Mouse (Mus musculus) midbrain, embryonic 13.5 days (tissue): Measurements from ENCODE around the gene Catsperg1. TPM values are rescaled to one million over a fixed set of nuclear protein-coding genes. Genes with fewer than 3 reads are reported as not detected.
"Not testable (repeated sequence)": the region's sequence is repeated elsewhere in the genome, so short reads cannot be mapped to it uniquely, and the experiment has no call there.

Source experiments
- ATAC-seq: fragments of 200-750 bp; cut with Nextera tagmentation; 2 replicates; pipeline ENCODE4 v1.8.0; 2017; ENCODE audit warnings: mild to moderate bottlenecking, moderate TSS enrichment, moderate library complexity
- H3K27ac ChIP-seq: fragments of 300-500 bp; sonication (generic); 2 replicates; pipeline ENCODE4 v1.5.1; 2015; ENCODE audit warnings: inconsistent platforms, mild to moderate bottlenecking, moderate library complexity
- H3K27me3 ChIP-seq: fragments of 300-500 bp; sonication (generic); 2 replicates; pipeline ENCODE4 v1.6.1; 2015; ENCODE audit warnings: mild to moderate bottlenecking, inconsistent platforms
- H3K36me3 ChIP-seq: fragments of 300-500 bp; sonication (generic); 2 replicates; pipeline ENCODE4 v1.6.1; 2015; ENCODE audit warnings: mild to moderate bottlenecking, inconsistent platforms
- H3K4me1 ChIP-seq: fragments of 300-500 bp; sonication (generic); replicated peaks from 2 replicates; pipeline ENCODE4 v1.6.1; 2015; ENCODE audit warnings: inconsistent platforms
- H3K4me2 ChIP-seq: fragments of 300-500 bp; sonication (generic); replicated peaks from 2 replicates; pipeline ENCODE4 v1.6.1; 2015; ENCODE audit warnings: moderate library complexity, mild to moderate bottlenecking, inconsistent platforms
- H3K4me3 ChIP-seq: fragments of 300-500 bp; sonication (generic); replicated peaks from 2 replicates; pipeline ENCODE4 v1.5.1; 2015; ENCODE audit warnings: mild to moderate bottlenecking, inconsistent platforms
- H3K9ac ChIP-seq: fragments of 300-500 bp; sonication (generic); replicated peaks from 2 replicates; pipeline ENCODE4 v1.6.1; 2015; ENCODE audit warnings: mild to moderate bottlenecking, inconsistent platforms
- H3K9me3 ChIP-seq: fragments of 300-500 bp; sonication (generic); 2 replicates; pipeline ENCODE4 v1.6.1; 2016; ENCODE audit warnings: mild to moderate bottlenecking, inconsistent platforms
- WGBS: fragments of 180-500 bp; shearing (Covaris S2); methylation state at CpG from one replicate; pipeline ENCODE4 v1.1.7; 2015; 5-methylcytosine and 5-hydroxymethylcytosine counted together
- polyA plus RNA-seq: library from polyadenylated mRNA; unstranded; fragments of >200 nt; fragmentation: Nextera tagmentation; extraction: Ambion mirVana; gene quantifications from 2 replicates; pipeline ENCODE4 v1.2.1, GENCODE M21; 2015

Gene Catsperg1
- polyA plus RNA-seq, 1 experiment from 2014 or later: 3.3 TPM

DNA sequence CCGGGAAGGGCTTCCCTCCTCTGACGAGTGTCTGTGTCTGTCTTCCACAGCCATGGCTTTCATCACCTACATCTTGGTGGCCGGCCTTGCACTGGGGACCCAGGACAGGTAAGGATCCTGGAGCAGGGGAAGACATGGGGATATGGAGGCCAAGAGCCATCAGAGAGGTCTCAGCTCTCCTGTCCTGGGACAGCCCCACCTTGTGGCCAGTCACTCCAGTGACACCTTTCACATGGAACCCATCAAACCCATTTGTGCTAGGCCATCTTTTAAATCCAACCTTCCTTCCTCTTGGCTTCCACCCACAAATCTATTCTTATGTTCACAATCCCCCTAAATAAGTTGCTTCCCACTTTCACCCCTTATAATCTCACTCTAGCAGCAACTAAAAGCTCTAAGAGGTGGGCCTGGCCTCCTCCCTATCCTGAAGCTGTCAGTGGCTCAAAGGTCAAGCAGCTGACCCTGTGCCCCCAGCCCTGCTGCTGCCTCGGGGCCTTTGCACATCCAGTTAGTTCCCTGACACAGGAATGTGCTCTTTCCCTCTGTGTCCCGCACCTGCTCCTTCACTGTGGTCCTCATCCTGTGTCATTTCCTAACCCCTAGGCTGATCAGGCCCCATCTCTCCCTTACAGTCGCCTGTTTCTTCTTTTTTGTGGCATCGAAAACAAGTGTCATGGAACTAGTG, 31.0 kb upstream of the Catsperg1 start:
- no peak overlapping the region for H3K4me3 ChIP-seq
- WGBS: 87% methylated on average over 7 of the region's 7 CpGs
- H3K27me3 ChIP-seq: peaks cover 26% of the 10 kb centered on the region
- ATAC-seq: no peak
- no peak overlapping the region for H3K4me2 ChIP-seq
- peaks cover 10% of the 10 kb centered on the region for H3K4me1 ChIP-seq
- H3K36me3 ChIP-seq: peaks cover 24% of the 10 kb centered on the region
- H3K9me3 ChIP-seq: no peaks in the 10 kb centered on the region
- H3K9ac ChIP-seq: no peak overlapping the region
- H3K27ac ChIP-seq: no peak overlapping the region

DNA sequence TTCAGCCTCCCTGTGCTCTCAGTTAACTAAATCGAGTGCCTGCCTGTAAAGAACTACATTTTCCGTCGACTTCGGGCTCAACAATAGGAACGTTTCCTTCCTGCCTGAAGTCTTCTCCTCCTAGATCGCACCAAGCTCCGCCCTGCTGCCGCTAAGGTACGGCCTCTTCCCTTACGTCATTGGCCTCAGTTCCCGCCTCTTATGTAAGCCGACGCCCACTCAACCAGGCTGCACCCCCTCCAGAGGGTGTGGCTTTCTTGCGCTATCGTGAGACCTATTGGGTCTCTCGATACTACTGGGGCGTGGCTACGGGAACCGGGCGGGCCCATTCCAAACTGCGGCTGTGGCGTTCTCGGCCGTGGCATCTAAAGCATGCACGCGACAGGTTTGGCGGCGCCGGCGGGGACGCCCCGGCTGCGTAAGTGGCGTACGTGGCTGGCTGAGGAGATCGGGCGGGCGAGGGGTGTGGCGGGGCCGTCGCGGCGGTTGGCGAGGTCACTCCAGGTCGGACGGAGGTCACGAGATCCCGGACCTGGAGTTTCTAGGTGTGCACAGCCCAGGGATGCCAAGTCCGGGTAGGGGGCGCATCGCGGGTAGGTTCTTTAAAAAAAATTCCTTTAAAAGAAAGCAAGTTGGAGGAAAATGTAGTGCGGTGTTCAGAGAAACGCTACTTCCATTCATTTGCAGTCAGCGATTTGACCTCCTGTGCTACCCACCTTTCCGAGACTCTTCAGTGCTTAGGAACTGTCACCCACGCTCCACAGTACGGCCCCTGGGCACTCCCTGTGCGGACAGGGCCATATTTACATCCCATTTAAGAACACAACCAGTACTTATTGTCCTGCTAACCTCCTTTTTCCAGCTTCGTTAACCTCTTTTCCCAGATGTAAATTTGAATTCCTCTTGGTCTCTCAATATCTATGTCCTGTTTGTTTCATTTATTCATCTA, 24.5 kb upstream of the Catsperg1 start, which contains the start of gene Yif1b:
Gene Yif1b (plus strand): TSS at position 311 of the 949 bp plus-strand sequence.
- peak within 1 kb of the TSS; percentile 84 for H3K4me2 ChIP-seq

DNA sequence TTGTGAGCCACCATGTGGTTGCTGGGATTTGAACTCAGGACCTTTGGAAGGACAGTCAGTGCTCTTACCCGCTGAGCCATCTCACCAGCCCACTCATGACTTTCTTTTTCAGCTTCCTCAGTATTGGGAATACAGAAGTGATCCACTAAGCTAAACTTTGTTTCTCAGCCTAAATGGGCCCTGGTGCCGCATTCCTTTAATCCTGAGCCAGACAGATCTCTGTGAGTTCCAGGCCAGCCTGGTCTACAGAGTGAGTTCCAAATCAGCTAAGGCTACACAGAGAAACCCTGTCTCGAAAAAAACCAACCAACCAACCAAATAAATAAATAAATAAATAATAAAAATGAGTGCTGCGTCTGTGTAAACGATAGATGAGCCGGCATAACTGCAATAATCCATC, 23.8 kb upstream of the Catsperg1 start:
- Histone ChIP-seq H3K4me3 (peak overlapping the region; percentile 71), H3K4me1 (peaks cover 13% of the 10 kb centered on the region), H3K4me2 (peak overlapping the region; percentile 84), H3K9ac (peak overlapping the region; percentile 59), H3K27me3 (peaks cover 13% of the 10 kb centered on the region), H3K27ac (peak overlapping the region; percentile 89)
- not testable (repeated sequence) for H3K9me3 ChIP-seq, H3K36me3 ChIP-seq
- 32% methylated on average over 6 of the region's 6 CpGs for WGBS
- peak; percentile 37 for ATAC-seq

More for the DNA sequence above, 24.5 kb upstream of the Catsperg1 start, which contains the start of gene Yif1b:
- Histone ChIP-seq H3K9me3 (no peaks in the 10 kb centered on the region), H3K27me3 (peaks cover 6% of the 10 kb centered on the region), H3K9ac (peak within 1 kb of the TSS; percentile 73), H3K36me3 (no peaks in the 10 kb centered on the region), H3K27ac (peak within 1 kb of the TSS; percentile 89), H3K4me1 (peaks cover 13% of the 10 kb centered on the region), H3K4me3 (peak within 1 kb of the TSS; percentile 71)
- under 1% methylated on average over 60 of the region's 60 CpGs for WGBS
- peak; percentile 97 for ATAC-seq

DNA sequence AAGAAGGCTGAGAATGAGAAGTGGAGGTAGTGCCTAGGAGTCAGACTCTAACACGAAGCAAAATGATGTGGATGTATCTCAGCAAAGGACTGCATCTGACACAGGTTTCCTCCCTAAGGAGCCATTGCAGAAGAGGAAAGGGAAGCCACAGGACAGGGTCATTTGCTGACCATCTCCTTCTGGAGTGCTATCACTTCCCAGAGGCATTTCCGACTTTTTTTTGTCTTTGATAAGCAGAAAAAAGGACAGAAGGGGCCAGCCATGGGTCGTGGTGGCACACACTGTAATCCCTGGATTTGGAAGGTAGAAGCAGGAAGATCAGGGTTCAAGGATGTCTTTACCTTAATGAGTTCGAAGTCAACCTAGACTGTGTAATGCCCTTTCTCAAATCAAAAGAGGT, 22.8 kb upstream of the Catsperg1 start:
- no peak for ATAC-seq
- WGBS: 87% methylated on average over 4 of the region's 4 CpGs
- Histone ChIP-seq H3K4me1 (peaks cover 19% of the 10 kb centered on the region), H3K9ac (no peak overlapping the region), H3K4me3 (no peak overlapping the region), H3K27ac (no peak overlapping the region), H3K4me2 (no peak overlapping the region), H3K36me3 (no peaks in the 10 kb centered on the region), H3K27me3 (peaks cover 23% of the 10 kb centered on the region), H3K9me3 (no peaks in the 10 kb centered on the region)

DNA sequence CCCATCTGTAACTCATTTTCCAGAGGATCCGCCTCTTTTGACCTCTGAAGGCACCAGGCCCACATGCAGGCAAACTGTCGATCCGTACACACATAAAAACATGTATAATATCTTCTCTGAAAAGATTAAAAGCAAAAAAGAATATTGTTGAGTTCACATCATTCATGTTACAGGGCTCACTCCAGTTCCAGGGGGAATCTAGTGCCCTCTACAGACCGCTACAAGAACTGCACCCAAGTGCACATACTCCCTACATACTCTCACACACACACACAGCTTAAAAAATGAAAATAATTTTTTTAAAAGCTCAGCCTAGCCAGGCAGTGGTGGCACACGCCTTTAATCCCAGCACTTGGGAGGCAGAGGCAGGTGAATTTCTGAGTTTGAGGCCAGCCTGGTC, 20.8 kb upstream of the Catsperg1 start:
- H3K4me2 ChIP-seq: no peak overlapping the region
- peaks cover 42% of the 10 kb centered on the region for H3K27me3 ChIP-seq
- no peak overlapping the region for H3K27ac ChIP-seq
- H3K36me3 ChIP-seq: no peaks in the 10 kb centered on the region
- ATAC-seq: no peak
- H3K4me3 ChIP-seq: no peak overlapping the region
- H3K4me1 ChIP-seq: peaks cover 18% of the 10 kb centered on the region
- H3K9ac ChIP-seq: no peak overlapping the region
- 79% methylated on average over 5 of the region's 5 CpGs for WGBS
- H3K9me3 ChIP-seq: no peaks in the 10 kb centered on the region

DNA sequence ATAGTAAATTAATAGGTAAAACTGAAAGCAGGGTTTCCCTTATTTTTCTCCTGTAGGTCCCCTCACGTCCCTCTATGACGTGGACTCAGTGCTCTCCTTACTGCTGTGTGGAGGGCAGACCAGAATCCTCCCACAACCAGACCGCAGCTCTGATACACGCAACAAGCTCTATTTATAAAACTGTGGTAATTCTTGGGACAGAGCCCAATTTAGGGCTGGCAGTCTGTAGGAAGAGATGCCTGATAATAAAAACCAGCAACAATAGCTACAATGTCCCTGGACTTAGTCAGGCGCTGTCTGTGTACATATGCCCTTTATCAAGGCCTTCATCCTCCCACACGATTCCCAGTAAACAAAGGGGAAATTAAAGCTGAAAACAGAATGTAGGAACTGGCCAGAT, 19.9 kb upstream of the Catsperg1 start:
- H3K4me1 ChIP-seq: peaks cover 9% of the 10 kb centered on the region
- H3K4me2 ChIP-seq: no peak overlapping the region
- peaks cover 47% of the 10 kb centered on the region for H3K27me3 ChIP-seq
- no peak overlapping the region for H3K9ac ChIP-seq
- H3K4me3 ChIP-seq: no peak overlapping the region
- 83% methylated on average over 6 of the region's 6 CpGs for WGBS
- no peak overlapping the region for H3K27ac ChIP-seq
- H3K9me3 ChIP-seq: no peaks in the 10 kb centered on the region
- H3K36me3 ChIP-seq: no peaks in the 10 kb centered on the region
- no peak for ATAC-seq

DNA sequence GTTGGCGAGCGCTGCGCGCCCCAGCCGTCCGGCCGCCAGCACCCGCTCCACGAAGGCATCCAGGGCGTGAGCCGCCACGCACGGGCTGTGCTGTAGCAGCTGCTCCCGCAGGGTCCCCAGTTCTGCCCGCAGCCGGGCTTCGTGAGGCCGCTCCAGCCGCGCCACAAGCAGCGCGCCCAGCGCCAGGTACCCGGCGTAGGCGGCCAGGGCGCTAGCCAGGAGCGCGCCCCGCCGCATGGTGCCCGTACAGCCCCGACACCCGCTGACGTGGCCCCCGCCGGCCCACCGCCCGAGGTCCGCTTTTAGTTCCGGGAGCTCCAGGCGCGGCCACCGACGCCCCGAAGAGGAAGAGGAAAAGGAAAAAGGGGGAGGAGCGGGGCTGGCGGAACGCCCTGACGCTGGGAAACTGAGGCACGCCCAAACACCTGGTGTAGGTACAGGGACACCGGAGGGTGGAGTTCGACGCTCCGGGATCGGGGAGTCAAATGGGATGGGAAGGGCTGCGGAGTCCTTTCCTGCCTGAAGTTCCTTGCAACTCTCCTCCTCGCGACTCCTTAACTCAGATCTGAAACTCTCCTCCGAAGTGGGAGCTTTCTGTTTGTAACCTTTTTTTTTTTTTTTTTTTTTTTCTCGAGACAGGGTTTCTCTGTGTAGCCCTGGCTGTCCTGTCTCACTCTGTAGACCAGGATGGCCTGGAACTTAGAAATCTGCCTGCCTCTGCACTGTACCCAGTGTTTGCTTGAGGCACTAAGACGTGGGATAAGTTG, 18.6 kb upstream of the Catsperg1 start, which contains the start of gene Kcnk6:
Gene Kcnk6 (minus strand): TSS at position 269 of the 767 bp plus-strand sequence.
- H3K27me3 ChIP-seq: peaks cover 47% of the 10 kb centered on the region
- peak; percentile 53; the same call in 1 of the 2 replicates for ATAC-seq
- H3K9me3 ChIP-seq: no peaks in the 10 kb centered on the region

DNA sequence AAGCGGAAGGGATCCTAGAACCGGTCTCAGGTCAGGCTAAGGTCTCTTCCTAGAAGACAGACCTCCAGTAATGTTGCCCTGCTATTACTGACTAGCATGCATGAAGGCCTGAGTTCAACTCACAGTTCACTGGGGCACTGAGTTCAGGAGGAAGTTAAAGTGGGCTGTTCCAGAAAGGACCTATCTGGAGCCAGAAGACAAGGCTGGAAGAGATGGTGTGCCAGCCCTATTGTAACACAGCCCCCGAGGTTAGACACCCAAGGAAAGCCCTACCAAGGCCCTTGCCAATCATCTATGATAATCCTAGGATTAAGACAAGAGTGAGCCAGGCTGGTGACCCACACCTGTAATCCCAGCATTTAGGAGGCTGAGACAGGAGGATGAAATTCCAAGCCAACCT, 17.7 kb upstream of the Catsperg1 start:
- WGBS: 54% methylated on average over 3 of the region's 3 CpGs
- peaks cover 6% of the 10 kb centered on the region for H3K4me1 ChIP-seq
- H3K27ac ChIP-seq: no peak overlapping the region
- no peak overlapping the region for H3K4me3 ChIP-seq
- no peaks in the 10 kb centered on the region for H3K9me3 ChIP-seq
- no peaks in the 10 kb centered on the region for H3K36me3 ChIP-seq
- no peak overlapping the region for H3K4me2 ChIP-seq
- H3K27me3 ChIP-seq: peaks cover 47% of the 10 kb centered on the region
- no peak overlapping the region for H3K9ac ChIP-seq
- no peak for ATAC-seq

More for the DNA sequence above, 18.6 kb upstream of the Catsperg1 start, which contains the start of gene Kcnk6:
- peak within 1 kb of the TSS; percentile 77 for H3K4me2 ChIP-seq
- no peaks in the 10 kb centered on the region for H3K36me3 ChIP-seq
- H3K27ac ChIP-seq: no peak within 1 kb of the TSS
- 2% methylated on average over 59 of the region's 62 CpGs for WGBS
- H3K9ac ChIP-seq: peak within 1 kb of the TSS; percentile 67
- peak within 1 kb of the TSS; percentile 46 for H3K4me3 ChIP-seq
- H3K4me1 ChIP-seq: peaks cover 6% of the 10 kb centered on the region

DNA sequence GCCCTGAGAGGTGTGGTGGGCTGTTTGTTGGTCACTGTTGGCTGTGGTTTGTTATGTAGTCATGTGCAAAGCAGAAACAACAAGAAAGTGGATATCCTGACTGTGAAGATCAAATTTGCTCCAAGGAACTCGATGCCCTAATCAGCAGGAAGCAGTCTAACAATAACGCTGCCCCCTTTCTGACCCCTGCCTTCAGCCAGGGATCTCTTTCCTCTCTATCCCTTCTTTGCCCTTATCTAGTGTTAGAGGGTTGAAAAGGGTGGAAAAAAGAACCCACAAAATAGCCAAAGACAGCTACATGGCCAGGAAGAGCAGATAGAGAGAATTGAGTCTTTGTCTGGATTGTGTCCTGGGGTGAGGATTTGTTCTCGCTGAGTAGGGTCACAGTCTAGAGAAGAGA, 16.7 kb upstream of the Catsperg1 start:
- Histone ChIP-seq H3K4me3 (no peak overlapping the region), H3K9ac (no peak overlapping the region), H3K36me3 (no peaks in the 10 kb centered on the region), H3K9me3 (no peaks in the 10 kb centered on the region), H3K4me2 (no peak overlapping the region), H3K27me3 (peaks cover 47% of the 10 kb centered on the region), H3K4me1 (peaks cover 7% of the 10 kb centered on the region), H3K27ac (no peak overlapping the region)
- WGBS: 23% methylated on average over 3 of the region's 3 CpGs
- ATAC-seq: no peak

DNA sequence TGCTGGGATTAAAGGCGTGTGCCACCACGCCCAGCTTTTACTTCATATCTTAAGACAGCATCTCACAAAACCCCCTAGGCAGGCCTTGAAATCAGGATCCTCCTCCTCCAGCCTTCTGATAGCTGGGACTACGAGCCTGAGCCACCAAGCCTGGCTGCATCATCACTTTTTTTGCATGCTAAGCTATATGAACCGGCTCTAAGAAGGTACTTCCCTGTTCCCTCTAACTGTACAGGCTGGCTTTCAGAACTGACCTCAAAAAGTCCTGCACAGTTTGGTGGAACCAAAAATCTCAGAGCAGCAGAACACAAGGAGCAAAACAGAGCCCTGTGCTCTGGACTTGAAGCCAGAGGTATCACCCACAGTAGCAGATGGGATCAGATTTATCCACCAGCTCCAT, 14.4 kb upstream of the Catsperg1 start:
- 73% methylated on average over 4 of the region's 4 CpGs for WGBS
- Histone ChIP-seq H3K27me3 (peaks cover 40% of the 10 kb centered on the region), H3K27ac (no peak overlapping the region), H3K4me1 (peaks cover 16% of the 10 kb centered on the region), H3K9me3 (no peaks in the 10 kb centered on the region), H3K9ac (no peak overlapping the region), H3K36me3 (no peaks in the 10 kb centered on the region), H3K4me2 (no peak overlapping the region), H3K4me3 (no peak overlapping the region)
- no peak for ATAC-seq

DNA sequence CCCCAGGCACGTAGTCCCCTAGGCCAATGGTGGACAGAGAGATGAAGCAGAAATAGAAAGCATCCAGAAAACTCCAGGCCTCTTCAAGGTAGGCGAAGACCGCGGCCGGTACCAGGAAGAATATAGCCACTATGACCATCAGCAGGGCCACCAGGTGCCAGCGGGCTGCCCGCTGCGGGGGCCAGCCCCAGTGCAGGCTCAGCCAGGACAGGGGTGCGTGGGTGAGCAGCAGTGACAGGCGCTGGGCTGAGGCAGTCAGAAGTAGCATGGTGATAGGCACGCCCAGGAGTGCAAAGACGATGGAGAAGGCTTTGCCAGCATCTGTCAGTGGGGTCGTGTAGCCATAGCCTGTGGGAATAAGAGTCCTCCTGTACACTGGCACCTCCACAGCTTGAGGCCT, 11.7 kb upstream of the Catsperg1 start:
- Histone ChIP-seq H3K4me2 (peak overlapping the region; percentile 35), H3K27ac (no peak overlapping the region), H3K9ac (0 out of 2 replicates have a peak overlapping the region, but pooled peaks have one; percentile 30), H3K4me1 (peaks cover 10% of the 10 kb centered on the region), H3K4me3 (no peak overlapping the region), H3K36me3 (no peaks in the 10 kb centered on the region), H3K27me3 (peaks cover 13% of the 10 kb centered on the region), H3K9me3 (no peaks in the 10 kb centered on the region)
- peak; percentile 45 for ATAC-seq
- 76% methylated on average over 13 of the region's 13 CpGs for WGBS
